Mouse (Mus musculus): ENCODE measurements at regions not wholly inside any gene's neighbourhood (a gene's known extent, or its start where the extent isn't known, plus 50 kb on each side); places are given as distances from the start of the nearest gene placed in this dataset.

- 64% methylated on average over 3 of the region's 3 CpGs for WGBS (ENCODE audit: insufficient replicate concordance)
- H3K9ac ChIP-seq: no peak overlapping the region
- no peak overlapping the region for H3K4me2 ChIP-seq
- H3K36me3 ChIP-seq: no peaks in the 10 kb centered on the region
- no peaks in the 10 kb centered on the region for H3K9me3 ChIP-seq (replicated peaks)
- H3K4me1 ChIP-seq (replicated peaks): no peaks in the 10 kb centered on the region
- ATAC-seq (ENCODE audit: low read depth): no peak
- no peaks in the 10 kb centered on the region for H3K27me3 ChIP-seq
- DNase-seq: no peak
- no peak overlapping the region for H3K27ac ChIP-seq
- no peak overlapping the region for H3K4me3 ChIP-seq (replicated peaks)
These were observed 285.4 kb upstream of the Klf3 start for GRCm38 (mm10) chr5:64517835-64518234.

- WGBS (ENCODE audit: insufficient replicate concordance): 72% methylated on average over 7 of the region's 7 CpGs
- no peaks in the 10 kb centered on the region for H3K36me3 ChIP-seq
- DNase-seq (no peak), ATAC-seq (ENCODE audit: low read depth) (no peak)
- H3K9me3 ChIP-seq (replicated peaks): no peaks in the 10 kb centered on the region
- no peaks in the 10 kb centered on the region for H3K4me1 ChIP-seq (replicated peaks)
- no peak overlapping the region for H3K4me3 ChIP-seq (replicated peaks)
- H3K27ac ChIP-seq: no peak overlapping the region
- no peak overlapping the region for H3K9ac ChIP-seq
- no peak overlapping the region for H3K4me2 ChIP-seq
- H3K27me3 ChIP-seq: no peaks in the 10 kb centered on the region
These were observed 284.2 kb upstream of the Klf3 start for GRCm38 (mm10) chr5:64519036-64519435.

- 82% methylated on average over 12 of the region's 12 CpGs for WGBS (ENCODE audit: insufficient replicate concordance)
- no peak for DNase-seq
These were observed 283.5 kb upstream of the Klf3 start for GRCm38 (mm10) chr5:64519731-64520130.

GRCm38 (mm10) chr5:64521401-64521800 lies 281.8 kb upstream of the Klf3 start:
- no peak overlapping the region for H3K9ac ChIP-seq
- no peak for DNase-seq

More at GRCm38 (mm10) chr5:64519731-64520130, 283.5 kb upstream of the Klf3 start:
- Histone ChIP-seq H3K9ac (no peak overlapping the region), H3K4me2 (no peak overlapping the region), H3K36me3 (no peaks in the 10 kb centered on the region), H3K4me3 (replicated peaks) (no peak overlapping the region), H3K27ac (no peak overlapping the region), H3K27me3 (no peaks in the 10 kb centered on the region), H3K9me3 (replicated peaks) (no peaks in the 10 kb centered on the region), H3K4me1 (replicated peaks) (no peaks in the 10 kb centered on the region)
- ATAC-seq (ENCODE audit: low read depth): no peak

GRCm38 (mm10) chr5:64521969-64522368 lies 281.2 kb upstream of the Klf3 start:
- no peak for DNase-seq
- H3K9ac ChIP-seq: no peak overlapping the region
- no peak overlapping the region for H3K27ac ChIP-seq
- H3K27me3 ChIP-seq: no peaks in the 10 kb centered on the region
- no peaks in the 10 kb centered on the region for H3K9me3 ChIP-seq (replicated peaks)
- no peak for ATAC-seq (ENCODE audit: low read depth)
- H3K4me2 ChIP-seq: no peak overlapping the region
- H3K4me3 ChIP-seq (replicated peaks): no peak overlapping the region
- H3K4me1 ChIP-seq (replicated peaks): peaks cover 9% of the 10 kb centered on the region
- WGBS (ENCODE audit: insufficient replicate concordance): 41% methylated on average over 5 of the region's 5 CpGs
- no peaks in the 10 kb centered on the region for H3K36me3 ChIP-seq

More at GRCm38 (mm10) chr5:64521401-64521800, 281.8 kb upstream of the Klf3 start:
- H3K4me2 ChIP-seq: no peak overlapping the region
- H3K4me1 ChIP-seq (replicated peaks): peaks cover 5% of the 10 kb centered on the region
- H3K4me3 ChIP-seq (replicated peaks): no peak overlapping the region
- H3K9me3 ChIP-seq (replicated peaks): no peaks in the 10 kb centered on the region
- 73% methylated on average over 6 of the region's 6 CpGs for WGBS (ENCODE audit: insufficient replicate concordance)
- H3K36me3 ChIP-seq: no peaks in the 10 kb centered on the region
- no peaks in the 10 kb centered on the region for H3K27me3 ChIP-seq
- no peak for ATAC-seq (ENCODE audit: low read depth)
- H3K27ac ChIP-seq: no peak overlapping the region

- H3K4me2 ChIP-seq: no peak overlapping the region
- no peaks in the 10 kb centered on the region for H3K9me3 ChIP-seq (replicated peaks)
- H3K36me3 ChIP-seq: no peaks in the 10 kb centered on the region
- no peak overlapping the region for H3K4me3 ChIP-seq (replicated peaks)
- H3K4me1 ChIP-seq (replicated peaks): peaks cover 9% of the 10 kb centered on the region
- H3K9ac ChIP-seq: no peak overlapping the region
- H3K27ac ChIP-seq: no peak overlapping the region
- DNase-seq (peak; percentile 23), ATAC-seq (ENCODE audit: low read depth) (peak; percentile 78)
- WGBS (ENCODE audit: insufficient replicate concordance): 63% methylated on average over 3 of the region's 3 CpGs
- H3K27me3 ChIP-seq: no peaks in the 10 kb centered on the region
These were observed 276.7 kb upstream of the Klf3 start for GRCm38 (mm10) chr5:64526521-64526920.

GRCm38 (mm10) chr5:64527962-64528361 lies 275.2 kb upstream of the Klf3 start:
- Histone ChIP-seq H3K9me3 (replicated peaks) (no peaks in the 10 kb centered on the region), H3K4me2 (no peak overlapping the region), H3K4me3 (replicated peaks) (no peak overlapping the region), H3K4me1 (replicated peaks) (peaks cover 9% of the 10 kb centered on the region), H3K9ac (no peak overlapping the region), H3K36me3 (no peaks in the 10 kb centered on the region), H3K27me3 (no peaks in the 10 kb centered on the region), H3K27ac (no peak overlapping the region)
- ATAC-seq (ENCODE audit: low read depth): no peak
- no peak for DNase-seq
- 69% methylated on average over 3 of the region's 3 CpGs for WGBS (ENCODE audit: insufficient replicate concordance)

- Histone ChIP-seq H3K36me3 (no peaks in the 10 kb centered on the region), H3K27me3 (no peaks in the 10 kb centered on the region), H3K9me3 (replicated peaks) (no peaks in the 10 kb centered on the region), H3K9ac (no peak overlapping the region), H3K4me3 (replicated peaks) (no peak overlapping the region), H3K4me2 (no peak overlapping the region), H3K27ac (no peak overlapping the region), H3K4me1 (replicated peaks) (0 out of 2 replicates have a peak, but pooled peaks cover 5% of the 10 kb centered on the region)
- ATAC-seq (ENCODE audit: low read depth): no peak
- no peak for DNase-seq
- 74% methylated on average over 4 of the region's 4 CpGs for WGBS (ENCODE audit: insufficient replicate concordance)
These were observed 268.8 kb upstream of the Klf3 start for GRCm38 (mm10) chr5:64534371-64534770.

GRCm38 (mm10) chr5:64534947-64535346 lies 268.2 kb upstream of the Klf3 start:
- Histone ChIP-seq H3K4me1 (replicated peaks) (0 out of 2 replicates have a peak, but pooled peaks cover 5% of the 10 kb centered on the region), H3K4me3 (replicated peaks) (no peak overlapping the region), H3K4me2 (no peak overlapping the region), H3K9me3 (replicated peaks) (no peaks in the 10 kb centered on the region), H3K36me3 (no peaks in the 10 kb centered on the region), H3K27me3 (no peaks in the 10 kb centered on the region), H3K9ac (no peak overlapping the region), H3K27ac (no peak overlapping the region)
- ATAC-seq (ENCODE audit: low read depth): no peak
- WGBS (ENCODE audit: insufficient replicate concordance): 83% methylated on average over 6 of the region's 6 CpGs
- DNase-seq: no peak

- Histone ChIP-seq H3K4me3 (replicated peaks) (no peak overlapping the region), H3K27ac (no peak overlapping the region), H3K4me1 (replicated peaks) (0 out of 2 replicates have a peak, but pooled peaks cover 5% of the 10 kb centered on the region), H3K4me2 (no peak overlapping the region), H3K36me3 (no peaks in the 10 kb centered on the region), H3K9me3 (replicated peaks) (no peaks in the 10 kb centered on the region), H3K27me3 (no peaks in the 10 kb centered on the region), H3K9ac (no peak overlapping the region)
- DNase-seq (no peak), ATAC-seq (ENCODE audit: low read depth) (no peak)
- 78% methylated on average over 4 of the region's 4 CpGs for WGBS (ENCODE audit: insufficient replicate concordance)
These were observed 267.6 kb upstream of the Klf3 start for GRCm38 (mm10) chr5:64535546-64535945.

GRCm38 (mm10) chr5:64536393-64537112 lies 266.6 kb upstream of the Klf3 start:
- no peak for DNase-seq
- H3K4me2 ChIP-seq: no peak overlapping the region
- no peak for ATAC-seq (ENCODE audit: low read depth)
- H3K4me1 ChIP-seq (replicated peaks): 0 out of 2 replicates have a peak, but pooled peaks cover 5% of the 10 kb centered on the region
- no peak overlapping the region for H3K9ac ChIP-seq
- no peaks in the 10 kb centered on the region for H3K36me3 ChIP-seq
- no peak overlapping the region for H3K4me3 ChIP-seq (replicated peaks)
- no peaks in the 10 kb centered on the region for H3K9me3 ChIP-seq (replicated peaks)
- H3K27ac ChIP-seq: no peak overlapping the region
- no peaks in the 10 kb centered on the region for H3K27me3 ChIP-seq
- 68% methylated on average over 20 of the region's 20 CpGs for WGBS (ENCODE audit: insufficient replicate concordance)

Data from liver, embryonic 13.5 days (tissue).